Mouse (Mus musculus): ENCODE results near the gene Mrps14. TPM values are rescaled to one million over a fixed set of nuclear protein-coding genes. Genes with fewer than 3 reads are reported as not detected.
A peak's percentile ranks its signal among the peaks of the same experiment; 100 is the strongest.

Gene Mrps14
- polyA plus RNA-seq, 1 experiment from 2014 or later, result 330 TPM

- WGBS, result 85% methylated on average over 3 of the region's 3 CpGs
- Histone ChIP-seq H3K36me3 (ENCODE audit: insufficient read depth, low read length) (no peaks in the 10 kb centered on the region), H3K9ac (ENCODE audit: low read depth, low read length) (no peak overlapping the region), H3K4me1 (replicated peaks; ENCODE audit: insufficient read depth, low read length) (no peaks in the 10 kb centered on the region), H3K27me3 (ENCODE audit: insufficient read depth, low read length) (no peaks in the 10 kb centered on the region), H3K27ac (no peak overlapping the region), H3K4me2 (ENCODE audit: low read length) (no peak overlapping the region), H3K9me3 (replicated peaks; ENCODE audit: low read length) (no peaks in the 10 kb centered on the region), H3K4me3 (replicated peaks; ENCODE audit: low read depth, low read length) (no peak overlapping the region)
- ATAC-seq (replicated peaks; ENCODE audit: low FRiP score, low read depth) (no peak), DNase-seq (ENCODE audit: low spot score) (no peak)
- no peak for TF ChIP-seq CTCF (IDR thresholded peaks at IDR 0.05; ENCODE audit: low read depth)
Measured at GRCm38 (mm10) chr1:160217898-160218297, 22.9 kb downstream of the Mrps14 start.

DNA sequence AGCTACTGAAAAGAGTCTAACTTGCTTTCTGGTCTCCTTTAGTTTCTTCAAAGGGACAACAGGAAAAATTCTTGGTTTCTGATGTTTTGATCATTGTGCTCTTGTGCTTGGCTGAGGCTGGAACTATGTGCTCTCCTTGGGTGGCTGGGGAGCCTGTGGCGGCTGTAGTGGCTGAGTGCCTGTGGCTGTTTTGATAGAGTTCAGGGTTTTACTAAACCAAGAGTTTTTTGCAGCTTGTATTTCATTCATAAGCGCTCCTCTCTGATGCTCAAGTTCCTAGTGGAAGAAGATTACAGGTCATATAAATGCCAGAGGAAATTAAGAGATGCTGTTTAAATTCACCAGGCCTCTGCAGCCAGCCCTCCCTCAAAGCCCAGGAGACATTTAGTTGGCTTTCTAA is 29.1 kb downstream of the Mrps14 start:
- no peak overlapping the region for H3K27ac ChIP-seq
- ATAC-seq (replicated peaks; ENCODE audit: low FRiP score, low read depth) (no peak), DNase-seq (ENCODE audit: low spot score) (no peak)
- TF ChIP-seq CTCF (IDR thresholded peaks at IDR 0.05; ENCODE audit: low read depth), result no peak
- 48% methylated on average over 2 of the region's 2 CpGs for WGBS
- H3K27me3 ChIP-seq (ENCODE audit: insufficient read depth, low read length), result no peaks in the 10 kb centered on the region
- no peaks in the 10 kb centered on the region for H3K4me1 ChIP-seq (replicated peaks; ENCODE audit: insufficient read depth, low read length)
- H3K4me2 ChIP-seq (ENCODE audit: low read length), result no peak overlapping the region
- H3K36me3 ChIP-seq (ENCODE audit: insufficient read depth, low read length), result no peaks in the 10 kb centered on the region
- H3K9ac ChIP-seq (ENCODE audit: low read depth, low read length), result no peak overlapping the region
- no peak overlapping the region for H3K4me3 ChIP-seq (replicated peaks; ENCODE audit: low read depth, low read length)
- H3K9me3 ChIP-seq (replicated peaks; ENCODE audit: low read length), result no peaks in the 10 kb centered on the region

- Histone ChIP-seq H3K4me2 (ENCODE audit: low read length) (no peak overlapping the region), H3K9me3 (replicated peaks; ENCODE audit: low read length) (no peaks in the 10 kb centered on the region), H3K9ac (ENCODE audit: low read depth, low read length) (no peak overlapping the region), H3K36me3 (ENCODE audit: insufficient read depth, low read length) (no peaks in the 10 kb centered on the region), H3K4me3 (replicated peaks; ENCODE audit: low read depth, low read length) (no peak overlapping the region), H3K27ac (no peak overlapping the region), H3K27me3 (ENCODE audit: insufficient read depth, low read length) (no peaks in the 10 kb centered on the region), H3K4me1 (replicated peaks; ENCODE audit: insufficient read depth, low read length) (no peaks in the 10 kb centered on the region)
- no peak for DNase-seq (ENCODE audit: low spot score)
- TF ChIP-seq CTCF (IDR thresholded peaks at IDR 0.05; ENCODE audit: low read depth), result no peak
- WGBS, result 92% methylated on average over 4 of the region's 4 CpGs
- no peak for ATAC-seq (replicated peaks; ENCODE audit: low FRiP score, low read depth)
Measured at GRCm38 (mm10) chr1:160227196-160227595, 32.2 kb downstream of the Mrps14 start.

GRCm38 (mm10) chr1:160227850-160228249 is 32.8 kb downstream of the Mrps14 start:
- ATAC-seq (replicated peaks; ENCODE audit: low FRiP score, low read depth) (no peak; the same call in 1 of the 2 replicates), DNase-seq (ENCODE audit: low spot score) (no peak)
- H3K4me2 ChIP-seq (ENCODE audit: low read length), result no peak overlapping the region
- H3K4me1 ChIP-seq (replicated peaks; ENCODE audit: insufficient read depth, low read length), result no peaks in the 10 kb centered on the region
- H3K9ac ChIP-seq (ENCODE audit: low read depth, low read length), result no peak overlapping the region
- no peaks in the 10 kb centered on the region for H3K9me3 ChIP-seq (replicated peaks; ENCODE audit: low read length)
- TF ChIP-seq CTCF (IDR thresholded peaks at IDR 0.05; ENCODE audit: low read depth), result no peak
- H3K4me3 ChIP-seq (replicated peaks; ENCODE audit: low read depth, low read length), result no peak overlapping the region
- H3K27ac ChIP-seq, result no peak overlapping the region
- H3K27me3 ChIP-seq (ENCODE audit: insufficient read depth, low read length), result no peaks in the 10 kb centered on the region
- H3K36me3 ChIP-seq (ENCODE audit: insufficient read depth, low read length), result no peaks in the 10 kb centered on the region

DNA sequence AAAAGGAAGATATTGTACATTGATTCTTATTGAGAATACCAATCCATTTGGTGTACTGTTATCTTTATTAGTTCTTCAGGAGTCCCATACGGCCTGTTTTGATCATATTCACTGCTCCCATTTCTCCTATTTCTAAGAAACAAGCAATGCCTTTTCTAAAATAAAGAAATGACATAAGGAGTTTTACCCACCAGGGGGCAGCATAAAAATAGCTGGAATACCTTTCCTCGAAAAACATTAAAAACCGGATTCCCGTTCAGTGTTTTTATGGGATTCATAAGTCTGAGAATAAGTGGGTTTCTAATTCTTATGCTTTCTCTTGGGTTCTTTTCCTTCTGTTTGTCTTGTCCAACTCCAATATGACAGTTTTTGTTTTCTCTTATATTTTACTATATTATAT is 36.0 kb downstream of the Mrps14 start:
- no peak overlapping the region for H3K27ac ChIP-seq
- DNase-seq (ENCODE audit: low spot score), result peak; percentile 79

GRCm38 (mm10) chr1:160232113-160232512 is 37.1 kb downstream of the Mrps14 start:
- TF ChIP-seq CTCF (IDR thresholded peaks at IDR 0.05; ENCODE audit: low read depth), result no peak
- Histone ChIP-seq H3K27me3 (ENCODE audit: insufficient read depth, low read length) (no peaks in the 10 kb centered on the region), H3K4me3 (replicated peaks; ENCODE audit: low read depth, low read length) (no peak overlapping the region), H3K36me3 (ENCODE audit: insufficient read depth, low read length) (no peaks in the 10 kb centered on the region), H3K4me2 (ENCODE audit: low read length) (no peak overlapping the region), H3K9ac (ENCODE audit: low read depth, low read length) (no peak overlapping the region), H3K27ac (no peak overlapping the region), H3K9me3 (replicated peaks; ENCODE audit: low read length) (no peaks in the 10 kb centered on the region), H3K4me1 (replicated peaks; ENCODE audit: insufficient read depth, low read length) (no peaks in the 10 kb centered on the region)
- 94% methylated on average over 3 of the region's 3 CpGs for WGBS
- ATAC-seq (replicated peaks; ENCODE audit: low FRiP score, low read depth) (no peak), DNase-seq (ENCODE audit: low spot score) (no peak)

More for the DNA sequence above, 36.0 kb downstream of the Mrps14 start:
- 31% methylated on average over 4 of the region's 4 CpGs for WGBS
- Histone ChIP-seq H3K36me3 (ENCODE audit: insufficient read depth, low read length) (no peaks in the 10 kb centered on the region), H3K4me2 (ENCODE audit: low read length) (no peak overlapping the region), H3K9me3 (replicated peaks; ENCODE audit: low read length) (no peaks in the 10 kb centered on the region), H3K4me1 (replicated peaks; ENCODE audit: insufficient read depth, low read length) (no peaks in the 10 kb centered on the region), H3K27me3 (ENCODE audit: insufficient read depth, low read length) (no peaks in the 10 kb centered on the region), H3K9ac (ENCODE audit: low read depth, low read length) (no peak overlapping the region), H3K4me3 (replicated peaks; ENCODE audit: low read depth, low read length) (no peak overlapping the region)
- ATAC-seq (replicated peaks; ENCODE audit: low FRiP score, low read depth), result no peak
- peak; percentile 75 for TF ChIP-seq CTCF (IDR thresholded peaks at IDR 0.05; ENCODE audit: low read depth)

- DNase-seq (ENCODE audit: low spot score) (peak; percentile 43), ATAC-seq (replicated peaks; ENCODE audit: low FRiP score, low read depth) (no peak)
- Histone ChIP-seq H3K9ac (ENCODE audit: low read depth, low read length) (no peak overlapping the region), H3K36me3 (ENCODE audit: insufficient read depth, low read length) (no peaks in the 10 kb centered on the region), H3K27me3 (ENCODE audit: insufficient read depth, low read length) (no peaks in the 10 kb centered on the region), H3K9me3 (replicated peaks; ENCODE audit: low read length) (no peaks in the 10 kb centered on the region), H3K4me1 (replicated peaks; ENCODE audit: insufficient read depth, low read length) (no peaks in the 10 kb centered on the region), H3K4me2 (ENCODE audit: low read length) (no peak overlapping the region), H3K4me3 (replicated peaks; ENCODE audit: low read depth, low read length) (no peak overlapping the region), H3K27ac (no peak overlapping the region; the same call in 1 of the 2 replicates)
- no peak for TF ChIP-seq CTCF (IDR thresholded peaks at IDR 0.05; ENCODE audit: low read depth)
Measured at GRCm38 (mm10) chr1:160233921-160234320, 38.9 kb downstream of the Mrps14 start.
